Mouse (Mus musculus) neural tube, embryonic 14.5 days (tissue): ENCODE results near the gene Aunip. TPM values are rescaled to one million over a fixed set of nuclear protein-coding genes. Genes with fewer than 3 reads are reported as not detected.
A peak's percentile ranks its signal among the peaks of the same experiment; 100 is the strongest.

ENCODE experiments used
- ATAC-seq: fragments of 200-750 bp; cut with Nextera tagmentation; 2 replicates; pipeline ENCODE4 v1.8.0; 2017; ENCODE audit warnings: low read depth, mild to moderate bottlenecking, moderate TSS enrichment, moderate library complexity
- H3K27ac ChIP-seq: fragments of 300-500 bp; sonication (generic); 2 replicates; pipeline ENCODE4 v1.5.1; 2014; ENCODE audit warnings: low read depth, mild to moderate bottlenecking, control low read depth, low read length, moderate library complexity, mixed read lengths
- H3K27me3 ChIP-seq: fragments of 300-500 bp; sonication (generic); 2 replicates; pipeline ENCODE4 v1.6.1; 2014; ENCODE audit warnings: low read length; ENCODE audit not compliant: control insufficient read depth, insufficient read depth
- H3K36me3 ChIP-seq: fragments of 300-500 bp; sonication (generic); 2 replicates; pipeline ENCODE4 v1.6.1; 2014; ENCODE audit warnings: low read length, mixed read lengths; ENCODE audit not compliant: control insufficient read depth, insufficient read depth
- H3K4me1 ChIP-seq: fragments of 300-500 bp; sonication (generic); 2 replicates; pipeline ENCODE4 v1.6.1; 2014; ENCODE audit warnings: low read length; ENCODE audit not compliant: control insufficient read depth, insufficient read depth
- H3K4me2 ChIP-seq: fragments of 300-500 bp; sonication (generic); 2 replicates; pipeline ENCODE4 v1.6.1; 2014; ENCODE audit warnings: mild to moderate bottlenecking, low read depth, low read length, control low read depth
- H3K4me3 ChIP-seq: fragments of 300-500 bp; sonication (generic); 2 replicates; pipeline ENCODE4 v1.5.1; 2014; ENCODE audit warnings: low read depth, low read length, control low read depth, mixed read lengths
- H3K9ac ChIP-seq: fragments of 300-500 bp; sonication (generic); replicated peaks from 2 replicates; pipeline ENCODE4 v1.6.1; 2014; ENCODE audit warnings: low read depth, mild to moderate bottlenecking, control low read depth, low read length, mixed read lengths
- H3K9me3 ChIP-seq: fragments of 300-500 bp; sonication (generic); 2 replicates; pipeline ENCODE4 v1.6.1; 2016; ENCODE audit warnings: low read length; ENCODE audit not compliant: control insufficient read depth
- WGBS: fragments of 180-500 bp; shearing (Covaris S2); extraction: QIAGEN DNeasy Blood & Tissue Kit; methylation state at CpG from one replicate; pipeline ENCODE4 v1.1.7; 2014; 5-methylcytosine and 5-hydroxymethylcytosine counted together
- polyA plus RNA-seq: library from polyadenylated mRNA; unstranded; fragments of >200 nt; fragmentation: Nextera tagmentation; extraction: Ambion mirVana; gene quantifications from 2 replicates; pipeline ENCODE4 v1.2.1, GENCODE M21; 2014

Aunip gene
- 0.43 and 0.76 TPM in 2 replicates for polyA plus RNA-seq

- Histone ChIP-seq H3K27me3 (no peaks in the 10 kb centered on the region), H3K4me3 (peak within 1 kb of the TSS; percentile 39), H3K9me3 (no peaks in the 10 kb centered on the region), H3K36me3 (no peaks in the 10 kb centered on the region), H3K4me2 (peak within 1 kb of the TSS; percentile 62), H3K9ac (no peak within 1 kb of the TSS), H3K27ac (no peak within 1 kb of the TSS), H3K4me1 (no peaks in the 10 kb centered on the region)
- peak; percentile 94 for ATAC-seq
- under 1% methylated on average over 42 of the region's 42 CpGs for WGBS
Observed at GRCm38 (mm10) chr4:134510845-134511411, at the start of gene Aunip. Gene Aunip (plus strand): TSS chr4:134510999.

- ATAC-seq: no peak
- Histone ChIP-seq H3K4me3 (no peak overlapping the region), H3K36me3 (no peaks in the 10 kb centered on the region), H3K27me3 (no peaks in the 10 kb centered on the region), H3K9me3 (no peaks in the 10 kb centered on the region), H3K4me2 (no peak overlapping the region), H3K9ac (no peak overlapping the region), H3K4me1 (peaks cover 7% of the 10 kb centered on the region; the same call in 1 of the 2 replicates), H3K27ac (no peak overlapping the region)
- 81% methylated on average over 5 of the region's 5 CpGs for whole genome bisulfite sequencing
Observed at GRCm38 (mm10) chr4:134461252-134461651, 49.5 kb upstream of the Aunip start.

GRCm38 (mm10) chr4:134465789-134466188, 45.0 kb upstream of the Aunip start:
- Histone ChIP-seq H3K36me3 (peaks cover under 1% of the 10 kb centered on the region; the same call in 1 of the 2 replicates), H3K9me3 (no peaks in the 10 kb centered on the region), H3K4me3 (no peak overlapping the region), H3K4me1 (peaks cover 17% of the 10 kb centered on the region; the same call in 1 of the 2 replicates), H3K27me3 (no peaks in the 10 kb centered on the region), H3K27ac (peak overlapping the region; percentile 68), H3K4me2 (peak overlapping the region; percentile 15; the same call in 1 of the 2 replicates), H3K9ac (no peak overlapping the region)
- ATAC-seq: no peak
- 38% methylated on average over 12 of the region's 12 CpGs for WGBS

- Histone ChIP-seq H3K4me1 (peaks cover 21% of the 10 kb centered on the region; the same call in 1 of the 2 replicates), H3K4me3 (peak overlapping the region; percentile 73), H3K27ac (peak overlapping the region; percentile 97), H3K9me3 (no peaks in the 10 kb centered on the region), H3K36me3 (peaks cover 7% of the 10 kb centered on the region; the same call in 1 of the 2 replicates), H3K9ac (peak overlapping the region; percentile 94), H3K4me2 (peak overlapping the region; percentile 92), H3K27me3 (no peaks in the 10 kb centered on the region)
- ATAC-seq: no peak
- WGBS: 48% methylated on average over 11 of the region's 11 CpGs
Observed at GRCm38 (mm10) chr4:134466381-134467262, 44.2 kb upstream of the Aunip start.

- Histone ChIP-seq H3K4me2 (peak overlapping the region; percentile 92), H3K4me3 (peak overlapping the region; percentile 73), H3K36me3 (peaks cover 16% of the 10 kb centered on the region; the same call in 1 of the 2 replicates), H3K4me1 (peaks cover 30% of the 10 kb centered on the region), H3K9me3 (no peaks in the 10 kb centered on the region), H3K9ac (peak overlapping the region; percentile 94), H3K27me3 (no peaks in the 10 kb centered on the region), H3K27ac (peak overlapping the region; percentile 97)
- ATAC-seq: peak; percentile 44
- WGBS: under 1% methylated on average over 31 of the region's 31 CpGs
Observed at GRCm38 (mm10) chr4:134467435-134468214, 43.2 kb upstream of the Aunip start.

GRCm38 (mm10) chr4:134468215-134468575, 42.6 kb upstream of the Aunip start, which contains the start of gene Stmn1:
Gene Stmn1 (plus strand): TSS chr4:134468320.
- peaks cover 35% of the 10 kb centered on the region for H3K4me1 ChIP-seq
- peak within 1 kb of the TSS; percentile 94 for H3K9ac ChIP-seq
- no peaks in the 10 kb centered on the region for H3K27me3 ChIP-seq
- 2% methylated on average over 28 of the region's 31 CpGs for WGBS
- no peaks in the 10 kb centered on the region for H3K9me3 ChIP-seq
- peak within 1 kb of the TSS; percentile 92 for H3K4me2 ChIP-seq
- H3K36me3 ChIP-seq: peaks cover 22% of the 10 kb centered on the region
- H3K27ac ChIP-seq: peak within 1 kb of the TSS; percentile 97
- peak; percentile 95 for ATAC-seq
- peak within 1 kb of the TSS; percentile 73 for H3K4me3 ChIP-seq

- Histone ChIP-seq H3K27ac (peak overlapping the region; percentile 97), H3K4me3 (peak overlapping the region; percentile 73), H3K4me1 (peaks cover 36% of the 10 kb centered on the region), H3K4me2 (peak overlapping the region; percentile 92), H3K9me3 (no peaks in the 10 kb centered on the region), H3K27me3 (no peaks in the 10 kb centered on the region), H3K36me3 (peaks cover 23% of the 10 kb centered on the region), H3K9ac (peak overlapping the region; percentile 94)
- peak; percentile 82 for ATAC-seq
- under 1% methylated on average over 67 of the region's 68 CpGs for WGBS
Observed at GRCm38 (mm10) chr4:134468578-134469266, 42.1 kb upstream of the Aunip start.

- Histone ChIP-seq H3K4me2 (peak overlapping the region; percentile 92), H3K9ac (peak overlapping the region; percentile 94), H3K4me1 (peaks cover 43% of the 10 kb centered on the region), H3K27ac (peak overlapping the region; percentile 97), H3K36me3 (peaks cover 29% of the 10 kb centered on the region), H3K27me3 (no peaks in the 10 kb centered on the region), H3K9me3 (no peaks in the 10 kb centered on the region), H3K4me3 (peak overlapping the region; percentile 73)
- peak; percentile 15; the same call in 1 of the 2 replicates for ATAC-seq
- 3% methylated on average over 6 of the region's 6 CpGs for WGBS
Observed at GRCm38 (mm10) chr4:134469341-134469796, 41.4 kb upstream of the Aunip start.
